Mouse (Mus musculus) stomach, postnatal 0 days (tissue): ENCODE results near the gene Erfe. TPM values are rescaled to one million over a fixed set of nuclear protein-coding genes. Genes with fewer than 3 reads are reported as not detected.
A peak's percentile ranks its signal among the peaks of the same experiment; 100 is the strongest.

Experiments used
- ATAC-seq: fragments of 200-750 bp; cut with Nextera tagmentation; 2 replicates; pipeline ENCODE4 v1.8.0; 2017; ENCODE audit not compliant: low FRiP score, low TSS enrichment
- DNase-seq: peaks from one replicate; pipeline ENCODE4 v3.0.0-alpha.2; 2016; ENCODE audit warnings: low spot score
- H3K27ac ChIP-seq: fragments of 300-500 bp; sonication (generic); replicated peaks from 2 replicates; pipeline ENCODE4 v1.5.1; 2014; ENCODE audit warnings: mild to moderate bottlenecking, control low read depth
- H3K27me3 ChIP-seq: fragments of 300-500 bp; sonication (generic); 2 replicates; pipeline ENCODE4 v1.6.1; 2014; ENCODE audit warnings: low read length; ENCODE audit not compliant: control insufficient read depth, insufficient read depth
- H3K36me3 ChIP-seq: fragments of 300-500 bp; sonication (generic); 2 replicates; pipeline ENCODE4 v1.6.1; 2014; ENCODE audit warnings: low read length, mixed read lengths; ENCODE audit not compliant: control insufficient read depth, insufficient read depth
- H3K4me1 ChIP-seq: fragments of 300-500 bp; sonication (generic); replicated peaks from 2 replicates; pipeline ENCODE4 v1.6.1; 2014; ENCODE audit warnings: antibody characterized with exemption; ENCODE audit not compliant: control insufficient read depth, insufficient read depth
- H3K4me2 ChIP-seq: fragments of 300-500 bp; sonication (generic); replicated peaks from 2 replicates; pipeline ENCODE4 v1.6.1; 2014; ENCODE audit warnings: low read depth, mild to moderate bottlenecking, control low read depth, moderate library complexity
- H3K4me3 ChIP-seq: fragments of 300-500 bp; sonication (generic); 2 replicates; pipeline ENCODE4 v1.5.1; 2014; ENCODE audit warnings: low read depth, low read length, control low read depth
- H3K9ac ChIP-seq: fragments of 300-500 bp; sonication (generic); 2 replicates; pipeline ENCODE4 v1.6.1; 2014; ENCODE audit warnings: mild to moderate bottlenecking, low read length, control low read depth, mixed read lengths
- H3K9me3 ChIP-seq: fragments of 300-500 bp; sonication (generic); 2 replicates; pipeline ENCODE4 v1.6.1; 2016; ENCODE audit warnings: low read length; ENCODE audit not compliant: control insufficient read depth
- CTCF ChIP-seq: IDR thresholded peaks from 2 replicates; pipeline ENCODE4 v1.5.1; 2016; ENCODE audit warnings: antibody characterized with exemption, low read depth, mild to moderate bottlenecking, moderate library complexity
- EP300 ChIP-seq: optimal IDR thresholded peaks from 2 replicates; pipeline ENCODE3; 2016; ENCODE audit warnings: antibody characterized with exemption
- WGBS: fragments of 180-500 bp; shearing (Covaris S2); extraction: QIAGEN DNeasy Blood & Tissue Kit; methylation state at CpG from one replicate; pipeline ENCODE4 v1.1.7; 2014; 5-methylcytosine and 5-hydroxymethylcytosine counted together
- polyA plus RNA-seq: library from polyadenylated mRNA; unstranded; fragments of >200 nt; fragmentation: Nextera tagmentation; extraction: Ambion mirVana; gene quantifications from 2 replicates; pipeline ENCODE4 v1.2.1, GENCODE M21; 2015

The Erfe gene
- polyA plus RNA-seq, 1 experiment from 2014 or later = 1.2 TPM

DNA sequence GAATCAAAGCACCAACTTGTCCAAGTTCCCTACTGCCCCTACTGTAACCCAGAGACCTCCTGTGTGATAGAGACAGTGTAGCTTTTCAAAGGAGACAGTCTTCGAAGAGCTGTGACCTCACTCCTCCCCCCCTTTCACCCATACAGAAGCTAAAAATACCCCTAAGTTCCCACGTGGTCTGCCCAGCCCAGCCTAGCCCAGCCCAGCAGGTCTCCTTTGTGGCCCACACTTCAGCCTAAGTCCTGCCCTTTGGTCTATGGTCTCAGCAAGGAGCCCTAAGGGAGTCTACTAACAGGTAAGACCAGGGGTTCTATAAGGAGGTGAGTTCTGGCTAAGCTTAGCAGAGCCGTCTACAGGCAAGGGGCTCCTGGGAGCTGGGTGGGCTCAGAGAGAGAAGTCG lies 15.4 kb upstream of the Erfe start, which contains the start of gene Klhl30:
Gene Klhl30, plus strand, starts transcription at position 176 of the 400 bp plus-strand sequence.
- no peak for DNase-seq
- Histone ChIP-seq H3K9me3 (no peaks in the 10 kb centered on the region), H3K4me3 (no peak within 1 kb of the TSS), H3K36me3 (no peaks in the 10 kb centered on the region), H3K27me3 (peaks cover 2% of the 10 kb centered on the region; the same call in 1 of the 2 replicates), H3K9ac (no peak within 1 kb of the TSS), H3K27ac (no peak within 1 kb of the TSS), H3K4me2 (no peak within 1 kb of the TSS), H3K4me1 (no peaks in the 10 kb centered on the region)
- 46% methylated on average over 4 of the region's 4 CpGs for WGBS
- TF ChIP-seq EP300 = no peak
- TF ChIP-seq CTCF = no peak
- ATAC-seq = 0 out of 2 replicates have a peak, but pooled peaks have one; percentile 30

DNA sequence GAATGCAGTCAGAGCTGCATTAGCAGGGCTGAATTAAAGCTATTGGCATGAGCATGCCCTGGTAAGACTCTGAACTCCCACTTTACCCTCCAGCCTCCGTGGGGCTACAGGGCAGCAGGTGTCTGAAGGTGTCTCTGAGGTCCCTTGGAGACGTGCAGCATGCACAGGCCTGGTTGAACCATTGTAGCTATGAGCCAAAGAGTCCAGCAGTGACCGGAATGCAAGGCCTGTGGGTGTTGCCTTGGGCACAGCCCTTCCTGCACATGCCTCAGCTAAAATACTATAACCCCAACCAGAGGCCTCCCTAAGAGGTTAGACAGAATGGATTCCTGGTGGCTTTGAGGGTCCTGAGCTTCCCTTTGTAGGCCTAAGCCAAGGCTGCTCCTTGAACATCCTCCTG lies 15.0 kb upstream of the Erfe start:
- Histone ChIP-seq H3K36me3 (no peaks in the 10 kb centered on the region), H3K27ac (no peak overlapping the region), H3K4me2 (no peak overlapping the region), H3K4me1 (no peaks in the 10 kb centered on the region), H3K27me3 (no peaks in the 10 kb centered on the region), H3K4me3 (no peak overlapping the region), H3K9ac (no peak overlapping the region), H3K9me3 (no peaks in the 10 kb centered on the region)
- ATAC-seq (no peak), DNase-seq (no peak)
- 72% methylated on average over 3 of the region's 3 CpGs for WGBS
- TF ChIP-seq EP300 = no peak
- TF ChIP-seq CTCF = no peak

GRCm38 (mm10) chr1:91352277-91352676 lies 14.0 kb upstream of the Erfe start:
- Histone ChIP-seq H3K36me3 (no peaks in the 10 kb centered on the region), H3K27me3 (no peaks in the 10 kb centered on the region), H3K4me3 (no peak overlapping the region), H3K9me3 (no peaks in the 10 kb centered on the region), H3K4me2 (no peak overlapping the region), H3K9ac (no peak overlapping the region), H3K27ac (no peak overlapping the region), H3K4me1 (no peaks in the 10 kb centered on the region)
- no peak for TF ChIP-seq EP300
- no peak for TF ChIP-seq CTCF
- DNase-seq (no peak), ATAC-seq (no peak)
- WGBS = 88% methylated on average over 2 of the region's 2 CpGs

DNA sequence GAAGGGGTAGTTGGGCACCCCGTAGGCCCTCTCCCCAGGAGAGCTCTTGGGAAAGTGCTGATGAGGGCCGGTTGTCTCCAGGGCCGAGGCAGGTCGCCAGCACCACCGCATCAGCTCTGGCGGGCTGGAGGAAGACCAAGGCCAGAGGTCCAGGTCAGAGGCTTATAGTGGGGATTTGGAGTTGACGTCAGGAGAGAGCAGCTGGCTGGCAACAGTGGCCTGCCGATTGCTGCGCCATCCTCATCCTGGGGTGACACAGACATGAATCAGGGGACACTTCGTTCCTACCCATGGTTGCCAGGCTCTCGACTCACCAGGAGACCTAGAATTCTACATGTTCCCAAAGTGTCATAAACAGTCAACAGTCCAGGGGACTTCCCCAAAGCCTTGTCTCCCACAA lies 10.1 kb upstream of the Erfe start:
- Histone ChIP-seq H3K27me3 (no peaks in the 10 kb centered on the region), H3K4me1 (no peaks in the 10 kb centered on the region), H3K27ac (no peak overlapping the region), H3K36me3 (no peaks in the 10 kb centered on the region), H3K9me3 (no peaks in the 10 kb centered on the region), H3K9ac (no peak overlapping the region), H3K4me3 (no peak overlapping the region), H3K4me2 (no peak overlapping the region)
- DNase-seq (no peak), ATAC-seq (no peak)
- 75% methylated on average over 11 of the region's 11 CpGs for WGBS
- TF ChIP-seq CTCF = no peak
- no peak for TF ChIP-seq EP300

DNA sequence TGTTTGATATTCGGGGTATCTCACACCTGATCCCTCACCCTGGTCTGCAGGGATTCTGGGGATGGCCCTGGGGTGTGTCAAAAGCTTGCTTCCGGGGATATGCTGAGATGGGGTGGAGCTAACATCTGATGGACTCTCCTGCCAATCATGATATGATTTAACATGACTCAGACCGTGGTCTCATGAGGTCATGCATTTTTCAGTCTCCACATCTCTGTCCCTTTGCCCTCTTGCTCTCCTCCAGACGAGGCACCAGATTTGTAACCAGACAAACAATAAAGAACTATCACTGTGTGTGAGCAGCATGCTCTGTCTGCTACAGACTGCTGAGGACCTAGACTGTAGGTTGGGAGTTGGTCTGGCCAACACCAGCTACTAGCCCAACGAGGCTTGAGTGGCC lies 4.1 kb upstream of the Erfe start:
- TF ChIP-seq EP300 (no peak), CTCF (no peak)
- Histone ChIP-seq H3K4me3 (no peak overlapping the region), H3K4me2 (no peak overlapping the region), H3K9ac (no peak overlapping the region), H3K27me3 (no peaks in the 10 kb centered on the region), H3K27ac (no peak overlapping the region), H3K36me3 (no peaks in the 10 kb centered on the region), H3K9me3 (no peaks in the 10 kb centered on the region), H3K4me1 (0 out of 2 replicates have a peak, but pooled peaks cover 3% of the 10 kb centered on the region)
- ATAC-seq = no peak
- 72% methylated on average over 5 of the region's 5 CpGs for WGBS
- DNase-seq = no peak

DNA sequence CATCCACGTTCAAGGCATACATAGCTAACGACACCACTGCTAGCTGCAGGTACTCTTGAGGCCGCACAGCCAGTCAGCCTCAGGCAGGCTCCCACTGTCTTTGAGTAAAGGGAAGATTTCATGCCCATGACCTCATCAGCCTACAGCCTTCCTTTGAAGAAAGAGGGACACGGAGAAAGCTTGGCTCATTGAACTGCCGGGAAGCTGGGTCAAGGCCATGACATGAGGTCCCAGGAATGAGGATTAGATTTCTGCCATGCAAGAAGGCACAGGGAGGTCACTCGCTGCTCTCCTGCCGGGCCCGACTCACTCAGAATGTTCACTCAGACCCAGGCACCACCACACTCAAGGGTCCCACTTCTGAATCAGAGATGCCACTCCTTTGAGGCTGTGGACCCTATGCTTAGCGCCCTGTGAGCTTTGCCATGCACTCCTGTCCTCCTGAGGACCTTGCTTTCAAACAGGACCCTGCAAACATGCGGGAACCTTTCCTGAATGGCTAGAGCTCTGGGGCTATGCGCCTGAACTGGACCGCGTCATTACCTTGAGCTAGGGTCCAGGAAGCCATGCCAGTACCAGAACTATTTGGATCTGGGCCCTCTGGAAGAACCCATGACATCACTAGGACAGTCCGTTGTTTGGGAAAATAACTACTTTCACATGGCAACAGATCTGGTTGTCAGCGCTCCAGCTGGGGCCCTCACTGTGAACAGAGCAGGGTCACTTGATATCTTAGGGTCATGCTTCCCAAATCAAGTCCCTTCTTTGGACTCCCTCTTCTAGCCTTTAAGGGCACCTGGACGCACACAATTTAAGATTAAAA lies 1.2 kb upstream of the Erfe start:
- no peaks in the 10 kb centered on the region for H3K9me3 ChIP-seq
- H3K4me1 ChIP-seq = 0 out of 2 replicates have a peak, but pooled peaks cover 3% of the 10 kb centered on the region
- no peak overlapping the region for H3K4me2 ChIP-seq
- 91% methylated on average over 16 of the region's 16 CpGs for WGBS
- no peak overlapping the region for H3K27ac ChIP-seq
- H3K4me3 ChIP-seq = no peak overlapping the region
- H3K27me3 ChIP-seq = no peaks in the 10 kb centered on the region
- ATAC-seq = no peak
- no peak overlapping the region for H3K9ac ChIP-seq
- TF ChIP-seq EP300 (no peak), CTCF (no peak)
- H3K36me3 ChIP-seq = no peaks in the 10 kb centered on the region; the same call in 1 of the 2 replicates
- DNase-seq = no peak
